Mouse (Mus musculus) neural tube, embryonic 13.5 days (tissue): ENCODE measurements around the gene Gatb. TPM values are rescaled to one million over a fixed set of nuclear protein-coding genes. Genes with fewer than 3 reads are reported as not detected.

Experiments
- ATAC-seq: fragments of 200-750 bp; cut with Nextera tagmentation; 2 replicates; pipeline ENCODE4 v1.8.0; 2017; ENCODE audit warnings: low read depth, mild to moderate bottlenecking, moderate TSS enrichment, moderate library complexity
- H3K27ac ChIP-seq: fragments of 300-500 bp; sonication (generic); replicated peaks from 2 replicates; pipeline ENCODE4 v1.5.1; 2015; ENCODE audit warnings: moderate library complexity, mild to moderate bottlenecking, inconsistent platforms
- H3K27me3 ChIP-seq: fragments of 300-500 bp; sonication (generic); 2 replicates; pipeline ENCODE4 v1.6.1; 2015; ENCODE audit warnings: mild to moderate bottlenecking, inconsistent platforms
- H3K36me3 ChIP-seq: fragments of 300-500 bp; sonication (generic); 2 replicates; pipeline ENCODE4 v1.6.1; 2015; ENCODE audit warnings: mild to moderate bottlenecking, inconsistent platforms
- H3K4me1 ChIP-seq: fragments of 300-500 bp; sonication (generic); replicated peaks from 2 replicates; pipeline ENCODE4 v1.6.1; 2015; ENCODE audit warnings: inconsistent platforms
- H3K4me2 ChIP-seq: fragments of 300-500 bp; sonication (generic); 2 replicates; pipeline ENCODE4 v1.6.1; 2015; ENCODE audit warnings: inconsistent platforms, mild to moderate bottlenecking, moderate library complexity
- H3K4me3 ChIP-seq: fragments of 300-500 bp; sonication (generic); 2 replicates; pipeline ENCODE4 v1.5.1; 2015; ENCODE audit warnings: mild to moderate bottlenecking, inconsistent platforms
- H3K9ac ChIP-seq: fragments of 300-500 bp; sonication (generic); 2 replicates; pipeline ENCODE4 v1.6.1; 2015; ENCODE audit warnings: moderate library complexity, mild to moderate bottlenecking, inconsistent platforms
- H3K9me3 ChIP-seq: fragments of 300-500 bp; sonication (generic); 2 replicates; pipeline ENCODE4 v1.6.1; 2016; ENCODE audit warnings: inconsistent platforms
- WGBS: fragments of 180-500 bp; shearing (Covaris S2); methylation state at CpG from one replicate; pipeline ENCODE4 v1.1.7; 2015; 5-methylcytosine and 5-hydroxymethylcytosine counted together
- polyA plus RNA-seq: library from polyadenylated mRNA; unstranded; fragments of >200 nt; fragmentation: Nextera tagmentation; extraction: Ambion mirVana; gene quantifications from 2 replicates; pipeline ENCODE4 v1.2.1, GENCODE M21; 2015

Gene Gatb
- polyA plus RNA-seq, 1 experiment from 2014 or later, result 19.9 TPM

DNA sequence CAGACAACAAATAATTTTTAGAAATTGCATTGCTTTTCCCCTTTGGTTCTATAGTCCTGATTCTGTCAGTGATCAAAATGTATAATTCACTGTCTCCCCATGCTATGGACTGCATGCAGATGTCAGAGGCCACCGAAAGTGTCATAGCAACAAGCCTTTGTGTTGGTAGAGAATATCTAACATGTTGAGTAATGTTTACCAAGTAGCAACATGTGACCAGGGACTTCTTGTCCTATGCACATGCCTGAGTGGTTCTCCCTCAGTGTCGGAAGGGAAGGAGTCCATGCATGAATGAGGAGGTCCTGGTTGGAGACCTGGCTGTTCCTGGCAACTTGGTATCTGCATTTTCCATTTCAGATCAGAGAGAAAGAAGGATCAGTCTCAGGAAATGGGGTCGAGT lies 92.2 kb downstream of the Gatb start:
- no peaks in the 10 kb centered on the region for H3K36me3 ChIP-seq
- H3K27me3 ChIP-seq, result no peaks in the 10 kb centered on the region
- ATAC-seq, result no peak
- no peak overlapping the region for H3K4me2 ChIP-seq
- WGBS, result 66% methylated on average over 3 of the region's 3 CpGs
- H3K9ac ChIP-seq, result no peak overlapping the region
- no peak overlapping the region for H3K27ac ChIP-seq
- H3K4me3 ChIP-seq, result no peak overlapping the region
- H3K4me1 ChIP-seq, result peaks cover 8% of the 10 kb centered on the region
- no peaks in the 10 kb centered on the region for H3K9me3 ChIP-seq

DNA sequence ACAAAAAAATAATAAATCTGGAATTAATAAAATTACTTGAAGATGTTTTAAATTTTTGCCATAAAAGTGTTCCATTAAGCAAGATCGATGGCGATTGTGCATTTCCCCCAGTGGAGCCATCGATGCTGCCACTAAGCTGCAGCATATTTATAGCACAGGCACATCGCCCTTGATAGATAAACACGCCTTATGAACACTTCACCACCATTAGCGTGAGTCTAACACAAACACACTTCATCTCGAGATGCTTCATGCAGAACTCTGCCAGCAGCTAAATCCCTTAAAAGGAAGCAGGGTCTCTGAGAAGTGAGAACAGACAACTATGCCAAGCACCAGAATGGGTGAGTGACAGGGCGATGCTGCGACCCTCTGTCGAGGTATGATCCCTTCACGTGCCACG lies 92.8 kb downstream of the Gatb start:
- H3K27me3 ChIP-seq, result no peaks in the 10 kb centered on the region
- no peaks in the 10 kb centered on the region for H3K36me3 ChIP-seq
- ATAC-seq, result no peak
- 65% methylated on average over 12 of the region's 12 CpGs for WGBS
- no peak overlapping the region for H3K4me2 ChIP-seq
- H3K9me3 ChIP-seq, result no peaks in the 10 kb centered on the region
- H3K4me1 ChIP-seq, result peaks cover 4% of the 10 kb centered on the region
- H3K27ac ChIP-seq, result no peak overlapping the region
- H3K9ac ChIP-seq, result no peak overlapping the region
- H3K4me3 ChIP-seq, result no peak overlapping the region

DNA sequence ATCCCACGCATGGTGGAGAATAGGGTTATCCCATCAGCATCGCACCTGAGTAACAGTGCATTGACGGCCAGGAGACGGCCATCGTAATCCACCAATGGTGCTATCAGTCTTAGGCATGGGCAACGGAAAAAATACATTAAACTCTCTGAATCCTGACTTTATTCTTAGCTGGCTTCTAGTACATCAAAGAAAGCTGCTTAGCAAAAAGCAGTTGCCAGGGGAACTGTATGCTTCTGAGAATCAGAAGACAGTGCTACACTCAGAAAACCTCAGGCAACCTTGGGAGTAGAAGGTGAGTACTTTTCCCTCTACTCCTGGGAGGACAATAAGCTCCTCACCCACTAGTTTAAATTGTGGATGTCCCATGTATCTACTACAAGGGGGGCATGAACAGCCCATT lies 93.8 kb downstream of the Gatb start:
- no peaks in the 10 kb centered on the region for H3K4me1 ChIP-seq
- ATAC-seq, result no peak
- no peaks in the 10 kb centered on the region for H3K36me3 ChIP-seq
- no peak overlapping the region for H3K4me3 ChIP-seq
- no peak overlapping the region for H3K9ac ChIP-seq
- H3K4me2 ChIP-seq, result no peak overlapping the region
- 86% methylated on average over 6 of the region's 6 CpGs for WGBS
- no peaks in the 10 kb centered on the region for H3K27me3 ChIP-seq
- H3K9me3 ChIP-seq, result no peaks in the 10 kb centered on the region
- H3K27ac ChIP-seq, result no peak overlapping the region

DNA sequence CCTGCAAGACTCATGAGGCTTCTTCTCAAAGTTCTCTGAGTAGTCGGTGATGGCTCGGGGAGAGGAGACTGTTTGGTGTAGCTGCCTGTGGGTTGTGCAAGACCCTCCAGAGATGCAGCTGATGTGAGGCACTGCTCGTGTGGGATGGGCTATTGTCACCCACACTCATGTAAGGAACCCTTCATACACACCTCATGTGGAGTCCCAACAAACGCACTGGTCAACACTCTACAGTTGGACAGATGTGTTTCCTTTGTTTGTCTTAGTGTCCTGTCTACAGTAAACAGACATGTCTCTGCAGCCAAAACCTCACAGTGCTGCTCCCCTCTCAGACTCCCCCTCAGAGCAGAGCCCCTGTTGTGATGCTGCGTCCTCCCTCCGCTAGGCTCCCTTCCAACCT lies 95.9 kb downstream of the Gatb start:
- 87% methylated on average over 6 of the region's 6 CpGs for WGBS
- no peak for ATAC-seq

DNA sequence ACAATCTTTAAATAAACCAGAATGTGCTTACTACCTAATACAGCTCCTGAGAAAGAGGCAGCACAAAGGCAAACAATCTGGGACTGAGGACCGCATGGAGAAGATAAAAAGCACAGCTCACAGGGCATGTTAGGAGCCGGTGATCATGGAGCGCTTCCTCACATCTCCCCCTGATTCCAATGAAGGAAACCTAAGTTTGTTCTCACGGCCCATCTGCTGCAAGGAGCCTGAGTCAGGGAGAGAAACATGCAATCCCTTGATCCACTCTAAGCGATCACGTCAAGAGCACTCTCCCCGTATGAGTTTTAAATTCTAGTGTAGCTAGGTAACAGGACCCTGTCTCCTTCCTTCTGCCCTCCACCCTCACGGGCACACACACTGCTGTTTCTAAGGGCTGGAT lies 103.2 kb downstream of the Gatb start:
- Histone ChIP-seq H3K36me3 (no peaks in the 10 kb centered on the region), H3K4me2 (no peak overlapping the region), H3K4me3 (no peak overlapping the region), H3K4me1 (no peaks in the 10 kb centered on the region), H3K9ac (no peak overlapping the region), H3K27ac (no peak overlapping the region), H3K27me3 (no peaks in the 10 kb centered on the region), H3K9me3 (no peaks in the 10 kb centered on the region)
- 81% methylated on average over 8 of the region's 8 CpGs for WGBS
- no peak for ATAC-seq

More for the DNA sequence above, 95.9 kb downstream of the Gatb start:
- Histone ChIP-seq H3K4me2 (no peak overlapping the region), H3K4me1 (no peaks in the 10 kb centered on the region), H3K27me3 (no peaks in the 10 kb centered on the region), H3K9ac (no peak overlapping the region), H3K27ac (no peak overlapping the region), H3K36me3 (no peaks in the 10 kb centered on the region), H3K9me3 (no peaks in the 10 kb centered on the region), H3K4me3 (no peak overlapping the region)

DNA sequence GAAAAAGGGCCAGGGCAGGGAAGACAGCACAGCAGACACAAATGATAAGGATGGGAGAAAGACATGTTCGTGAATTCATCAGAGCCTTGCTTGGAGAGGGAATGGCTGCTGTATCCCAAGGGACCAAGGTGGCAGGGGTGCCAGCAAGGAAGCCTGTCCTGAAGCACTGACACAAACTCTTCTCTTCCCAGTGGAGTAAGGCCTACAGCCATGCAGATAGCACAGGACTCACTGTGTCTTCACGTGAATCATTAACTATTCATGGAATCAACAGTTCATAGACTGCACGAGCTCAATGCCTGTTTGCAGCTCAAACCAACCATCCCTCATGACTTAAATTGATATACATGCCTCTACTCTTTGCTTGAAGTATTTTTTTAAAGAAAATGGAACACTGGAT lies 104.0 kb downstream of the Gatb start:
- Histone ChIP-seq H3K27ac (no peak overlapping the region), H3K36me3 (no peaks in the 10 kb centered on the region), H3K9ac (no peak overlapping the region), H3K4me3 (no peak overlapping the region), H3K9me3 (no peaks in the 10 kb centered on the region), H3K4me2 (no peak overlapping the region), H3K4me1 (no peaks in the 10 kb centered on the region), H3K27me3 (no peaks in the 10 kb centered on the region)
- ATAC-seq, result no peak
- WGBS, result 76% methylated on average over 3 of the region's 3 CpGs

DNA sequence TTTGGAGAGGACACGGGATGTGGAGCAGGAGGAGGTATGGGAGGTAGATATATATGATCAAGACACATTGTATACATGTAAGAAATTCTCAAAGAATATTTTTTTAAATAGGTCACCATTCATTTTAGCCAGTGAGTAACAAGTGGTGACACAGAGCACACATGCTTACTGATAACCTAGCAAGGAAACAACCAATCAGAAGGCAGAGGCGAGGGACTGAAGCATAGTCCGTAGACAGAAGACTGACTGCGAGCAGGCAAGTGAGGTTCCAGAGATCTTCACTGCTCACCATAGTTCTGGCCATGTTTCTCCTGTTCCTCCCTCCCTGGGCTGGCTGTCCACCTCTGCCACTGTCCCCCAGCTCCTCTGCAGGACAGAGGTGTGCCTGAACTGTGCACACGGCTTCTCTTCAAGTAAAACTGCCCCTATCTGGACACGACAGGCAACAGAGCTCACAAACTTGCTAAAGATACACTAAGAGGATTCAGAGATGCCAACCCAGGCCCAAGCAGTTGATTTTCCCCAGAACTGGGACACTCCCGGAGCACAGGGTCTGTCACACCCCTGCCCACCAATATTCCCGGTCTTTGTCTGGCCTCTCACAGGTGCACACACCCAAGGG lies 105.5 kb downstream of the Gatb start:
- WGBS, result 90% methylated on average over 8 of the region's 8 CpGs
- no peak overlapping the region for H3K9ac ChIP-seq

DNA sequence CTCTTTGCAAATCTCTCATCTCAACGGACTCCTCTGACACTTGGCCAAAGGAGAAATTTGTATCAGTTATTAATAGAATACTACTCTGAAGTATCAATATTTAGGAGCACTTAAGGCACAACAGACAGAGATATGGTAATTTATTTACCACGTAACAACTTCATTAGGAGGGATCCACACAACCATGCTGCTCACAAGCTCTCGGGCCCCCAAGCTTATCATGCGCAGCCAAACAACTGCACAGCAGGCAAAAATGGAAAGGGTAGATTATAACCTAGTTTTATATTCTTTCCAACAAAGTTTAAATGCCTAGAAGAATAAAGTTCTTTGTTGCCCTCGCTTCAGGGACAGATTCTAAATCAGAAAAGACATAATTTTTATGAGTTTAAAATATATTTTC lies 106.0 kb downstream of the Gatb start:
- no peak overlapping the region for H3K4me3 ChIP-seq
- no peaks in the 10 kb centered on the region for H3K27me3 ChIP-seq
- H3K4me1 ChIP-seq, result no peaks in the 10 kb centered on the region
- H3K9ac ChIP-seq, result no peak overlapping the region
- no peak overlapping the region for H3K4me2 ChIP-seq
- 82% methylated on average over 5 of the region's 5 CpGs for WGBS
- H3K27ac ChIP-seq, result no peak overlapping the region
- ATAC-seq, result no peak
- no peaks in the 10 kb centered on the region for H3K36me3 ChIP-seq
- no peaks in the 10 kb centered on the region for H3K9me3 ChIP-seq

More for the DNA sequence above, 105.5 kb downstream of the Gatb start:
- Histone ChIP-seq H3K4me3 (no peak overlapping the region), H3K4me1 (no peaks in the 10 kb centered on the region), H3K9me3 (no peaks in the 10 kb centered on the region), H3K27me3 (no peaks in the 10 kb centered on the region), H3K36me3 (no peaks in the 10 kb centered on the region), H3K27ac (no peak overlapping the region), H3K4me2 (no peak overlapping the region)
- ATAC-seq, result no peak

DNA sequence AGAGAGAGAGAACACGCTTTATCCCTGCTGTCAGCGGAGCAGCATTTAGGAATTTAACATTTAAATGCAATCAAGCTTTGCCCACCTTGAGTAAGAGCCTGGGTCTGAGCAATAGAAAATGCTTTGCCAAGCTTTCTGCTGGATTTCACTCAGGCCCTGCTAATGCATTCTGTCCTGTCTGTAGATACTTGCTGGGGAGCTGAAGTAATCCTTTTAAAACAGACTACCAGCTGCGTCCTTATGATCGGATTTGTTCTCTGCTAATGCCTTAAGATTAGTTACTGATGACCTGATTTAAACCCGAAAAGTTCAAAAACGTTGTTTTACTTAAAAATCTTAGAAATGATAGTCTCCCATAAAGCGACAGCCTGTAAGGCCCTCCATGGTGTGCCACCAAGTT lies 107.2 kb downstream of the Gatb start:
- no peaks in the 10 kb centered on the region for H3K27me3 ChIP-seq
- no peak for ATAC-seq
- 84% methylated on average over 7 of the region's 7 CpGs for WGBS
- no peak overlapping the region for H3K4me3 ChIP-seq
- no peaks in the 10 kb centered on the region for H3K9me3 ChIP-seq
- no peak overlapping the region for H3K9ac ChIP-seq
- no peaks in the 10 kb centered on the region for H3K36me3 ChIP-seq
- no peak overlapping the region for H3K27ac ChIP-seq
- H3K4me2 ChIP-seq, result no peak overlapping the region
- no peaks in the 10 kb centered on the region for H3K4me1 ChIP-seq

DNA sequence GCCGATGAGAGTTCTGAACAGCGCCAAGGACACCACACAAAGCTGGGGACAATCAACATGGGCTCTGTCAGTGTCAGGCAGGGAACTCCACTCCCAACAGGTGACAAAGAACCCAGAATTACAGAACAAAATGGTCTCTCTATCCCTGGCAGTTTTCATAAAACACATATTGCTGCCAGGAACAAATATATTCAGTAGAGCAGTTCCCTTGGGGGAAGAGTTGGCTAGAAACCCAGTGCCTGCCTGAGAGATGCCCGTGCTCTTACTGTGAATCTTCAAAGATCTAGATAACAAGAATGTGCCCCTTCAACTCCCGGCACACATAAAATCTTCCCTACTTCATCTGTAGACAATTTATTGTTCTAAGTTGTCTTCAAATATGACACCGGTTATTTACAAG lies 109.7 kb downstream of the Gatb start:
- Histone ChIP-seq H3K36me3 (no peaks in the 10 kb centered on the region), H3K4me2 (no peak overlapping the region), H3K27me3 (no peaks in the 10 kb centered on the region), H3K4me1 (no peaks in the 10 kb centered on the region), H3K4me3 (no peak overlapping the region), H3K27ac (no peak overlapping the region), H3K9ac (no peak overlapping the region), H3K9me3 (no peaks in the 10 kb centered on the region)
- no peak for ATAC-seq
- 83% methylated on average over 5 of the region's 5 CpGs for WGBS

DNA sequence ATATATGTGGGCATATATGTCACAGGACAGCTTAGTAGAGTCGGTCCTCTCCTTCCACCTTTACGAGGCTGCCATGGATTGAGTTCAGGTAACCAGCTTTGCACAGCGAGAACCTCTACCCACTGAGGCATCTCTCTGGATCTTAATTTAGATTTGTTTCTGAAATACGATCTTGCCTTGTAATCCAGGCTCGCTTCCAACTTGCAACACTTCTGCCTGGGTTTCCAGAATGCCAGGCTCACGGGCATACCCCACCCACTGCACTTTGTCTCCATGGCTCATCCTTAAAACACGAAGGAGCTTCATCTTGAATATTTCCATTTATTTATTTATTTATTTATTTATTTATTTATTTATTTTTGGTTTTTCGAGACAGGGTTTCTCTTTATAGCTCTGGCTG lies 111.4 kb downstream of the Gatb start:
- no peak overlapping the region for H3K4me3 ChIP-seq
- WGBS, result 93% methylated on average over 8 of the region's 8 CpGs
- H3K27me3 ChIP-seq, result no peaks in the 10 kb centered on the region
- no peaks in the 10 kb centered on the region for H3K36me3 ChIP-seq
- no peak for ATAC-seq
- no peak overlapping the region for H3K4me2 ChIP-seq
- no peaks in the 10 kb centered on the region for H3K9me3 ChIP-seq
- H3K27ac ChIP-seq, result no peak overlapping the region
- no peak overlapping the region for H3K9ac ChIP-seq
- H3K4me1 ChIP-seq, result no peaks in the 10 kb centered on the region

DNA sequence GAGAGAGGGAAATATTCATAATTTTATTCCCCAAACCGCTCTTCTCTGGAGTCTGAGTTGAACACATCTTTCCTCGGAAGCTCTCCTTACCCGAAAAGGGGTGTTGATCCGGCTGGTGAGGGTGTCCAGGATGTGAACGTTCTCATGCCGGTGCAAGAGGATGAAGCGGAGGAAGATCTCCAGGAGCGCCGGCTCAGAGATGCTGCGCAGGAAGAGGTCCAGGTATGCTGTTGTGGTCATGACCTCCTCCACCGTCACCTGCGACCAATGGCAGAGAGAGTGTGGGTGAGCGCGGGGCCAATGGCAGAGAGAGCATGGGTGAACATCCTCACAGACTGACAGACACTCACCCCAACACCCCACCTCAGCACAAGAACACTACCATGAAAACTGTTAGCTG lies 114.4 kb downstream of the Gatb start:
- H3K4me2 ChIP-seq, result no peak overlapping the region
- no peak overlapping the region for H3K27ac ChIP-seq
- H3K4me3 ChIP-seq, result no peak overlapping the region
- H3K27me3 ChIP-seq, result no peaks in the 10 kb centered on the region
- no peaks in the 10 kb centered on the region for H3K4me1 ChIP-seq
- H3K9me3 ChIP-seq, result no peaks in the 10 kb centered on the region
- ATAC-seq, result no peak
- 93% methylated on average over 14 of the region's 14 CpGs for WGBS
- H3K36me3 ChIP-seq, result no peaks in the 10 kb centered on the region
- no peak overlapping the region for H3K9ac ChIP-seq

DNA sequence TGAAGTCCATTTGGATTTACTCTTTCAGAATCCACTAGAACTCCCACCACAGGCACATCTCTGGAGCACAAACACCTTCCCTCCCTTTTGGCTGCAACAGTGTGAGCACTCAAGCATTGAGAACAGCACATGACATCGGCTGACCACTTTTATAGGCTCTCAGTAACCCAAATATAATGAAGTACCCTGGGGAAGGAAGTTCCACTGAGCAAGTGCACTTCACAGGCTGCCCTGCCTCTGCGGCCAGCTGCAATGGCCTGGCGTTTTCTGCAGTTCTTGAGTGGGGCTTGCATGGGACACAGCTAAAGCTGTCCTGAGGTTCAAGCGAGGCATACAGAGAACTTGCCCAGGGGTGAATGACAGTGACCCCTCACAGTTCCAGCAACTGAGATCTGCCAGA lies 117.2 kb downstream of the Gatb start:
- H3K9me3 ChIP-seq, result no peaks in the 10 kb centered on the region
- no peak for ATAC-seq
- no peaks in the 10 kb centered on the region for H3K27me3 ChIP-seq
- WGBS, result 69% methylated on average over 4 of the region's 4 CpGs
- no peak overlapping the region for H3K9ac ChIP-seq
- H3K4me3 ChIP-seq, result no peak overlapping the region
- H3K36me3 ChIP-seq, result no peaks in the 10 kb centered on the region
- H3K27ac ChIP-seq, result no peak overlapping the region
- no peak overlapping the region for H3K4me2 ChIP-seq
- no peaks in the 10 kb centered on the region for H3K4me1 ChIP-seq
